Mouse (Mus musculus): ENCODE results near the gene Was. TPM values are rescaled to one million over a fixed set of nuclear protein-coding genes. Genes with fewer than 3 reads are reported as not detected.
"Not testable (repeated sequence)": the region's sequence is repeated elsewhere in the genome, so short reads cannot be mapped to it uniquely, and the experiment has no call there.

Was gene
- polyA plus RNA-seq, 1 experiment from 2014 or later, result 0.51 TPM

GRCm38 (mm10) chrX:8090954-8091347 is 653 bp upstream of the Was start:
- H3K4me2 ChIP-seq (ENCODE audit: low read length); H3K4me1 ChIP-seq (replicated peaks; ENCODE audit: control insufficient read depth, insufficient read depth, low read length); ATAC-seq (replicated peaks; ENCODE audit: low FRiP score, low TSS enrichment, low read depth); H3K27ac ChIP-seq (ENCODE audit: low read depth); H3K27me3 ChIP-seq (replicated peaks; ENCODE audit: control insufficient read depth, insufficient read depth, low read length); H3K9ac ChIP-seq (ENCODE audit: low read length); H3K4me3 ChIP-seq (ENCODE audit: low read depth, low read length); H3K9me3 ChIP-seq (ENCODE audit: control insufficient read depth, low read length); H3K36me3 ChIP-seq (ENCODE audit: control insufficient read depth, insufficient read depth, low read length); DNase-seq (ENCODE audit: low spot score): not testable (repeated sequence)
- WGBS, result 91% methylated on average over 4 of the region's 5 CpGs

- ATAC-seq (replicated peaks; ENCODE audit: low FRiP score, low TSS enrichment, low read depth) (no peak), DNase-seq (ENCODE audit: low spot score) (no peak)
- Histone ChIP-seq H3K4me3 (ENCODE audit: low read depth, low read length) (no peak overlapping the region), H3K4me1 (replicated peaks; ENCODE audit: control insufficient read depth, insufficient read depth, low read length) (no peaks in the 10 kb centered on the region), H3K9ac (ENCODE audit: low read length) (no peak overlapping the region), H3K4me2 (ENCODE audit: low read length) (no peak overlapping the region), H3K27me3 (replicated peaks; ENCODE audit: control insufficient read depth, insufficient read depth, low read length) (no peaks in the 10 kb centered on the region), H3K36me3 (ENCODE audit: control insufficient read depth, insufficient read depth, low read length) (no peaks in the 10 kb centered on the region), H3K9me3 (ENCODE audit: control insufficient read depth, low read length) (no peaks in the 10 kb centered on the region), H3K27ac (ENCODE audit: low read depth) (no peak overlapping the region)
- 83% methylated on average over 3 of the region's 3 CpGs for WGBS
Measured at GRCm38 (mm10) chrX:8089746-8090145, 552 bp downstream of the Was start.

- WGBS, result 84% methylated on average over 8 of the region's 8 CpGs
- Histone ChIP-seq H3K27me3 (replicated peaks; ENCODE audit: control insufficient read depth, insufficient read depth, low read length) (no peaks in the 10 kb centered on the region), H3K9ac (ENCODE audit: low read length) (no peak overlapping the region), H3K4me3 (ENCODE audit: low read depth, low read length) (no peak overlapping the region), H3K4me1 (replicated peaks; ENCODE audit: control insufficient read depth, insufficient read depth, low read length) (no peaks in the 10 kb centered on the region), H3K36me3 (ENCODE audit: control insufficient read depth, insufficient read depth, low read length) (no peaks in the 10 kb centered on the region), H3K4me2 (ENCODE audit: low read length) (no peak overlapping the region), H3K27ac (ENCODE audit: low read depth) (no peak overlapping the region), H3K9me3 (ENCODE audit: control insufficient read depth, low read length) (no peaks in the 10 kb centered on the region)
- ATAC-seq (replicated peaks; ENCODE audit: low FRiP score, low TSS enrichment, low read depth), result no peak
- no peak for DNase-seq (ENCODE audit: low spot score)
Measured at GRCm38 (mm10) chrX:8085611-8086010, 4.7 kb downstream of the Was start.

GRCm38 (mm10) chrX:8084771-8085259 is 5.5 kb downstream of the Was start:
- Histone ChIP-seq H3K4me1 (replicated peaks; ENCODE audit: control insufficient read depth, insufficient read depth, low read length) (no peaks in the 10 kb centered on the region), H3K27me3 (replicated peaks; ENCODE audit: control insufficient read depth, insufficient read depth, low read length) (no peaks in the 10 kb centered on the region), H3K27ac (ENCODE audit: low read depth) (no peak overlapping the region), H3K9ac (ENCODE audit: low read length) (no peak overlapping the region), H3K4me3 (ENCODE audit: low read depth, low read length) (no peak overlapping the region), H3K36me3 (ENCODE audit: control insufficient read depth, insufficient read depth, low read length) (no peaks in the 10 kb centered on the region), H3K9me3 (ENCODE audit: control insufficient read depth, low read length) (no peaks in the 10 kb centered on the region), H3K4me2 (ENCODE audit: low read length) (no peak overlapping the region)
- WGBS, result 76% methylated on average over 6 of the region's 6 CpGs
- DNase-seq (ENCODE audit: low spot score), result no peak
- ATAC-seq (replicated peaks; ENCODE audit: low FRiP score, low TSS enrichment, low read depth), result no peak

GRCm38 (mm10) chrX:8075104-8075503 is 15.2 kb downstream of the Was start:
- ATAC-seq (replicated peaks; ENCODE audit: low FRiP score, low TSS enrichment, low read depth) (no peak), DNase-seq (ENCODE audit: low spot score) (no peak)
- H3K9me3 ChIP-seq (ENCODE audit: control insufficient read depth, low read length), result no peaks in the 10 kb centered on the region
- no peaks in the 10 kb centered on the region for H3K27me3 ChIP-seq (replicated peaks; ENCODE audit: control insufficient read depth, insufficient read depth, low read length)
- peak overlapping the region; percentile 22; the same call in 1 of the 2 replicates for H3K9ac ChIP-seq (ENCODE audit: low read length)
- peak overlapping the region; percentile 51 for H3K4me2 ChIP-seq (ENCODE audit: low read length)
- H3K4me3 ChIP-seq (ENCODE audit: low read depth, low read length), result peak overlapping the region; percentile 38
- WGBS, result 31% methylated on average over 3 of the region's 3 CpGs
- H3K4me1 ChIP-seq (replicated peaks; ENCODE audit: control insufficient read depth, insufficient read depth, low read length), result no peaks in the 10 kb centered on the region; the same call in 1 of the 2 replicates
- no peak overlapping the region for H3K27ac ChIP-seq (ENCODE audit: low read depth)
- peaks cover 8% of the 10 kb centered on the region for H3K36me3 ChIP-seq (ENCODE audit: control insufficient read depth, insufficient read depth, low read length)

- WGBS, result 15% methylated on average over 45 of the region's 46 CpGs
- no peaks in the 10 kb centered on the region for H3K9me3 ChIP-seq (ENCODE audit: control insufficient read depth, low read length)
- peaks cover 11% of the 10 kb centered on the region for H3K36me3 ChIP-seq (ENCODE audit: control insufficient read depth, insufficient read depth, low read length)
- peak within 1 kb of the TSS; percentile 84 for H3K27ac ChIP-seq (ENCODE audit: low read depth)
- no peaks in the 10 kb centered on the region; the same call in 1 of the 2 replicates for H3K4me1 ChIP-seq (replicated peaks; ENCODE audit: control insufficient read depth, insufficient read depth, low read length)
- peak within 1 kb of the TSS; percentile 57 for H3K4me3 ChIP-seq (ENCODE audit: low read depth, low read length)
- H3K27me3 ChIP-seq (replicated peaks; ENCODE audit: control insufficient read depth, insufficient read depth, low read length), result no peaks in the 10 kb centered on the region
- peak; percentile 97 for ATAC-seq (replicated peaks; ENCODE audit: low FRiP score, low TSS enrichment, low read depth)
- H3K9ac ChIP-seq (ENCODE audit: low read length), result peak within 1 kb of the TSS; percentile 66
- H3K4me2 ChIP-seq (ENCODE audit: low read length), result peak within 1 kb of the TSS; percentile 51
- DNase-seq (ENCODE audit: low spot score), result peak; percentile 85
Measured at GRCm38 (mm10) chrX:8074430-8075014, 15.8 kb downstream of the Was start, which contains the start of gene Suv39h1. TSS of gene Suv39h1 (minus strand) at chrX:8074760.

GRCm38 (mm10) chrX:8073881-8074429 is 16.3 kb downstream of the Was start:
- H3K4me2 ChIP-seq (ENCODE audit: low read length), result peak overlapping the region; percentile 51
- peak overlapping the region; percentile 57 for H3K4me3 ChIP-seq (ENCODE audit: low read depth, low read length)
- H3K36me3 ChIP-seq (ENCODE audit: control insufficient read depth, insufficient read depth, low read length), result peaks cover 17% of the 10 kb centered on the region
- H3K27me3 ChIP-seq (replicated peaks; ENCODE audit: control insufficient read depth, insufficient read depth, low read length), result no peaks in the 10 kb centered on the region
- DNase-seq (ENCODE audit: low spot score) (peak; percentile 75), ATAC-seq (replicated peaks; ENCODE audit: low FRiP score, low TSS enrichment, low read depth) (peak; percentile 37)
- 9% methylated on average over 40 of the region's 64 CpGs for WGBS
- no peaks in the 10 kb centered on the region; the same call in 1 of the 2 replicates for H3K4me1 ChIP-seq (replicated peaks; ENCODE audit: control insufficient read depth, insufficient read depth, low read length)
- no peaks in the 10 kb centered on the region for H3K9me3 ChIP-seq (ENCODE audit: control insufficient read depth, low read length)
- H3K9ac ChIP-seq (ENCODE audit: low read length), result peak overlapping the region; percentile 66
- peak overlapping the region; percentile 84 for H3K27ac ChIP-seq (ENCODE audit: low read depth)

GRCm38 (mm10) chrX:8069166-8069565 is 21.1 kb downstream of the Was start:
- Histone ChIP-seq H3K27me3 (replicated peaks; ENCODE audit: control insufficient read depth, insufficient read depth, low read length) (no peaks in the 10 kb centered on the region), H3K36me3 (ENCODE audit: control insufficient read depth, insufficient read depth, low read length) (peaks cover 52% of the 10 kb centered on the region), H3K27ac (ENCODE audit: low read depth) (no peak overlapping the region), H3K4me1 (replicated peaks; ENCODE audit: control insufficient read depth, insufficient read depth, low read length) (no peaks in the 10 kb centered on the region; the same call in 1 of the 2 replicates), H3K4me2 (ENCODE audit: low read length) (no peak overlapping the region), H3K9me3 (ENCODE audit: control insufficient read depth, low read length) (no peaks in the 10 kb centered on the region), H3K4me3 (ENCODE audit: low read depth, low read length) (no peak overlapping the region), H3K9ac (ENCODE audit: low read length) (no peak overlapping the region)
- DNase-seq (ENCODE audit: low spot score) (no peak), ATAC-seq (replicated peaks; ENCODE audit: low FRiP score, low TSS enrichment, low read depth) (no peak)
- 91% methylated on average over 1 of the region's 1 CpGs for WGBS
